Mouse (Mus musculus): ENCODE results near the gene E430018J23Rik.
"Not testable (repeated sequence)": the region's sequence is repeated elsewhere in the genome, so short reads cannot be mapped to it uniquely, and the experiment has no call there.

The E430018J23Rik gene

GRCm38 (mm10) chr7:127375271-127376245, 17.9 kb downstream of the E430018J23Rik start, which contains the start of gene Zfp747:
Gene Zfp747, minus strand, starts transcription at chr7:127376050.
- peak; percentile 97 for DNase-seq

- DNase-seq: not testable (repeated sequence)
Measured at GRCm38 (mm10) chr7:127371870-127372269, 21.6 kb downstream of the E430018J23Rik start.

GRCm38 (mm10) chr7:127371213-127371612, 22.2 kb downstream of the E430018J23Rik start:
- DNase-seq: no peak

GRCm38 (mm10) chr7:127366249-127366648, 27.2 kb downstream of the E430018J23Rik start:
- DNase-seq: no peak

- DNase-seq: no peak
Measured at GRCm38 (mm10) chr7:127364166-127364565, 29.3 kb downstream of the E430018J23Rik start.

- peak; percentile 38 for DNase-seq
Measured at GRCm38 (mm10) chr7:127363475-127363921, 29.9 kb downstream of the E430018J23Rik start.

GRCm38 (mm10) chr7:127362418-127362817, 31.0 kb downstream of the E430018J23Rik start:
- DNase-seq: not testable (repeated sequence)

GRCm38 (mm10) chr7:127361449-127361848, 32.0 kb downstream of the E430018J23Rik start:
- DNase-seq: no peak

- no peak for DNase-seq
Measured at GRCm38 (mm10) chr7:127360265-127360664, 33.2 kb downstream of the E430018J23Rik start.

- no peak for DNase-seq
Measured at GRCm38 (mm10) chr7:127358472-127358871, 35.0 kb downstream of the E430018J23Rik start.

- DNase-seq: no peak
Measured at GRCm38 (mm10) chr7:127357871-127358270, 35.6 kb downstream of the E430018J23Rik start.

GRCm38 (mm10) chr7:127355796-127356195, 37.6 kb downstream of the E430018J23Rik start:
- no peak for DNase-seq

- no peak for DNase-seq
Measured at GRCm38 (mm10) chr7:127351230-127352004, 42.0 kb downstream of the E430018J23Rik start.

GRCm38 (mm10) chr7:127346676-127347075, 46.8 kb downstream of the E430018J23Rik start:
- peak; percentile 64 for DNase-seq

GRCm38 (mm10) chr7:127345512-127346325, 47.7 kb downstream of the E430018J23Rik start, which contains the start of gene Zfp768:
Gene Zfp768, minus strand, starts transcription at chr7:127345589.
- DNase-seq: peak; percentile 95

GRCm38 (mm10) chr7:127345092-127345491, 48.3 kb downstream of the E430018J23Rik start:
- DNase-seq: no peak

GRCm38 (mm10) chr7:127344371-127344770, 49.1 kb downstream of the E430018J23Rik start:
- no peak for DNase-seq

- no peak for DNase-seq
Measured at GRCm38 (mm10) chr7:127343351-127344019, 49.9 kb downstream of the E430018J23Rik start.

GRCm38 (mm10) chr7:127342888-127343287, 50.5 kb downstream of the E430018J23Rik start:
- DNase-seq: no peak

- no peak for DNase-seq
Measured at GRCm38 (mm10) chr7:127342332-127342731, 51.1 kb downstream of the E430018J23Rik start.

- peak; percentile 14 for DNase-seq
Measured at GRCm38 (mm10) chr7:127341861-127342260, 51.6 kb downstream of the E430018J23Rik start.

- no peak for DNase-seq
Measured at GRCm38 (mm10) chr7:127341356-127341755, 52.1 kb downstream of the E430018J23Rik start.

Measured in lung, postnatal 14 days (tissue).